Mouse (Mus musculus) kidney, embryonic 16.5 days (tissue): ENCODE measurements at regions not wholly inside any gene's neighbourhood (a gene's known extent, or its start where the extent isn't known, plus 50 kb on each side); places are given as distances from the start of the nearest gene placed in this dataset.
"Not testable (repeated sequence)": the region's sequence is repeated elsewhere in the genome, so short reads cannot be mapped to it uniquely, and the experiment has no call there.

Experiments used
- ATAC-seq: fragments of 200-750 bp; cut with Nextera tagmentation; 2 replicates; pipeline ENCODE4 v1.8.0; 2017; ENCODE audit warnings: moderate TSS enrichment; ENCODE audit not compliant: low FRiP score, low TSS enrichment
- H3K27ac ChIP-seq: fragments of 300-500 bp; sonication (generic); 2 replicates; pipeline ENCODE4 v1.5.1; 2014; ENCODE audit warnings: low read length
- H3K27me3 ChIP-seq: fragments of 300-500 bp; sonication (generic); 2 replicates; pipeline ENCODE4 v1.6.1; 2014; ENCODE audit warnings: low read length, control low read depth, mixed read lengths; ENCODE audit not compliant: insufficient read depth
- H3K36me3 ChIP-seq: fragments of 300-500 bp; sonication (generic); 2 replicates; pipeline ENCODE4 v1.6.1; 2014; ENCODE audit warnings: low read length, control low read depth, mixed read lengths; ENCODE audit not compliant: insufficient read depth
- H3K4me1 ChIP-seq: fragments of 300-500 bp; sonication (generic); 2 replicates; pipeline ENCODE4 v1.6.1; 2014; ENCODE audit warnings: low read length, control low read depth, mixed read lengths; ENCODE audit not compliant: insufficient read depth
- H3K4me2 ChIP-seq: fragments of 300-500 bp; sonication (generic); replicated peaks from 2 replicates; pipeline ENCODE4 v1.6.1; 2014; ENCODE audit warnings: low read depth, low read length
- H3K4me3 ChIP-seq: fragments of 300-500 bp; sonication (generic); 2 replicates; pipeline ENCODE4 v1.5.1; 2014; ENCODE audit warnings: mild to moderate bottlenecking, low read length
- H3K9ac ChIP-seq: fragments of 300-500 bp; sonication (generic); replicated peaks from 2 replicates; pipeline ENCODE4 v1.6.1; 2014; ENCODE audit warnings: low read length
- H3K9me3 ChIP-seq: fragments of 300-500 bp; sonication (generic); 2 replicates; pipeline ENCODE4 v1.6.1; 2016; ENCODE audit warnings: low read length, control low read depth
- WGBS: fragments of 180-500 bp; shearing (Covaris S2); extraction: QIAGEN DNeasy Blood & Tissue Kit; methylation state at CpG from one replicate; pipeline ENCODE4 v1.1.7; 2014; 5-methylcytosine and 5-hydroxymethylcytosine counted together

- no peak overlapping the region for H3K4me3 ChIP-seq
- H3K27ac ChIP-seq: no peak overlapping the region
- no peak for ATAC-seq
- H3K27me3 ChIP-seq: no peaks in the 10 kb centered on the region
- no peaks in the 10 kb centered on the region for H3K36me3 ChIP-seq
- peaks cover 6% of the 10 kb centered on the region for H3K4me1 ChIP-seq
- H3K4me2 ChIP-seq: no peak overlapping the region
- H3K9me3 ChIP-seq: no peaks in the 10 kb centered on the region
- 52% methylated on average over 3 of the region's 3 CpGs for WGBS
- no peak overlapping the region for H3K9ac ChIP-seq
Observed at GRCm38 (mm10) chr13:111874330-111874729, 65.5 kb upstream of the Map3k1 start.

DNA sequence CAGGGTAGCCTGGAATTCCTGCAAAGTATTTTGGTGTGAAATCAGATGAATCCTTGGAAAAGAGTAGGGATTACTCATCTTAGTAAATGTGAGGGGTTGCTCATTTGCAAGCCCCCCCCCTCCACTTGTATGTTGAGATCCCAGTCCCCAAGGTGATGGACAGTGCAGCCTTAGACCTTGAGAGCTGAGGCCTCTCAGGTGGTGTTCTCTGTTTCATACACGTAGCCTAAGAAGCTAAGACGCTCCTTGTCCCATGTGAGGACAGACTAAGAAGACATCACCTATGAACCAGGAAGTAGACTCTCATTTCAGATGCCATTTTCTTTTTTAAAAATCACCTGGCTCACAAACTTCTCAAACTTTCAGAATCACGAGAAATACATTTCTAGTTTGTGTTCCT, 67.6 kb upstream of the Map3k1 start:
- H3K9ac ChIP-seq: no peak overlapping the region
- WGBS: 86% methylated on average over 3 of the region's 3 CpGs
- no peak overlapping the region for H3K4me2 ChIP-seq
- ATAC-seq: no peak
- peaks cover 5% of the 10 kb centered on the region; the same call in 1 of the 2 replicates for H3K9me3 ChIP-seq
- no peaks in the 10 kb centered on the region for H3K36me3 ChIP-seq
- no peak overlapping the region for H3K4me3 ChIP-seq
- no peak overlapping the region for H3K27ac ChIP-seq
- no peaks in the 10 kb centered on the region for H3K27me3 ChIP-seq
- H3K4me1 ChIP-seq: no peaks in the 10 kb centered on the region

- Histone ChIP-seq H3K36me3 (no peaks in the 10 kb centered on the region), H3K4me2 (no peak overlapping the region), H3K4me3 (no peak overlapping the region), H3K9ac (no peak overlapping the region), H3K9me3 (peaks cover 5% of the 10 kb centered on the region; the same call in 1 of the 2 replicates), H3K4me1 (no peaks in the 10 kb centered on the region), H3K27me3 (no peaks in the 10 kb centered on the region), H3K27ac (no peak overlapping the region)
- WGBS: 69% methylated on average over 2 of the region's 2 CpGs
- no peak for ATAC-seq
Observed at GRCm38 (mm10) chr13:111876847-111877246, 68.1 kb upstream of the Map3k1 start.

DNA sequence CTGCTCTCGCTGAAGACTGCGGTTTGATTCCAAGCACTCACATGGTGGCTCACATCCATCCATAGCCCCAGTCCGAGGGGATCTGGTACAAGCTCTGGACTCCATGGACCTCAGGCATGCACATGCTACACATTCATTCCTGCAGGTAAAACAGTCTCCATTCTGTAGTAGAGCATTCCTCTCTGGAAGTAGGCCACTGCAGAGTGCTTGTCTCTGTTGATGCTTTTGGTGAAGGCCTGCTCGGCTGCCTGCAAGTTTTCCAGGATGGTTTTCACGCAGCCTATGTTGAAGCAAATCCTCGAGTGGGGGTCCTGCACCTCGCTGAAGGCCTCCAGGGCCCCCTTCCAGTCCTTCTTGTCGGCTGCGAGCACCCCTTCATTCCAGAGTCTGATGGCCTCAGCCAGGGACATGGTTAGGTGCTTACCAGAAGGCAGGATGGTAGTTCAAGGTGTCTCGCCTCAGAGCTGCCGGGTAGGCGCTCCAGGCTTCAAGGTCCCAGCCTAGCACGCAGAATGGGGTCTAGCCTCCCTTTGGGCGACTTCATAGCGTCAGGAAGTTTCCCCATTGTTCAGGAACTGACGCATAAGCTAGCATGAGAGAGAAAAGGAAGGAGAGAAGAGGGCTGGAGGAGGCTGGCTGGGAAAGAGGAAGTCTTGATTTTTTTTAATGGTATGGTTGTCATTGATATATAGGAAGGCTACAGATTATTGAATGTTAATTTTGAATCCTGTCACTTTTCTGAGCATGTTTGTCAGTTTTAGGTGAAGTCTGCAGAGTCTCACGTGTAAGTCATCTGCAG, 75.2 kb upstream of the Map3k1 start:
- not testable (repeated sequence) for H3K27me3 ChIP-seq, H3K4me2 ChIP-seq, H3K36me3 ChIP-seq, H3K9me3 ChIP-seq, H3K9ac ChIP-seq, H3K27ac ChIP-seq, H3K4me1 ChIP-seq, H3K4me3 ChIP-seq, ATAC-seq
- WGBS: 86% methylated on average over 17 of the region's 17 CpGs

DNA sequence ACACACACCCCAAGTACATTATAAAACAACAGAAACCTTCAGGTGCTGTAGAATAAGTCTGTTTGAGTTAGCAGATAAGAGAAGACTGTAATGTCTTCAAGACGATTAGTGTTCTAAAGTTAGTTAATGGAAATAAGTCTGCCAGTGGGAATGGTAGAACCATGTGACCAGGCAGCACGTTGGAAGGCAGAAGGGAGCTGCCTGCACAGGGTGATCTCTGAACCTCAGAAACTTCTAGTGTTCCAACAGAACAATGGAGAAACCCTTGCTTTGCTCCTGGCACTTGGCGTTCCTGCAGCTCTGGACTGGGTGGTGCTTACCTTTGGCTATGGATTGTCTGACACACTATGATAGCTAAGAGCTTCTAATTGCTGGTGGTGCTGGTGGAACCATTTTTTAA, 82.0 kb upstream of the Map3k1 start:
- H3K9me3 ChIP-seq: no peaks in the 10 kb centered on the region
- no peak overlapping the region for H3K27ac ChIP-seq
- ATAC-seq: no peak
- H3K36me3 ChIP-seq: no peaks in the 10 kb centered on the region
- H3K4me1 ChIP-seq: peaks cover 14% of the 10 kb centered on the region; the same call in 1 of the 2 replicates
- 56% methylated on average over 3 of the region's 3 CpGs for WGBS
- H3K9ac ChIP-seq: no peak overlapping the region
- no peak overlapping the region for H3K4me3 ChIP-seq
- H3K27me3 ChIP-seq: no peaks in the 10 kb centered on the region
- H3K4me2 ChIP-seq: no peak overlapping the region

DNA sequence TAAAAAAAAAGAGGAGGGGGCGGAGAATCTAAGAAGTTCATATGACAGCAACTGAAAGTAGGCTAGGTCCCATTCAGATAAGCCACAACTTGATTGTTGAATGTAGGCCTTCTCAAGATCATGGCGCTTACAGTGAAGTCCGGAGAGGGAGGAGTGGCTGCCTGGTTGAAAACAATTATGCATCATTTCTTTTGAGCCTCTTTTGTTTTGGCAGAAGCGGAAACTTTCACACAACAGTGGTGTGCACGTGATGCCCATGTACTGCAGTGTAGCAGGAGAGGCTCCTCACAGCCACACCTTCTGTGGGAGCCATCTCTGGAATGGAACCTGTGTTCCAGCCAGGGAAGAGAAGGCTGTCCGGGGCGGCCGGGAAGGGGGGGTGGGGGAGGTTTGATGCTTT, 83.3 kb upstream of the Map3k1 start:
- ATAC-seq: no peak
- H3K9me3 ChIP-seq: no peaks in the 10 kb centered on the region
- H3K27ac ChIP-seq: no peak overlapping the region
- peaks cover 25% of the 10 kb centered on the region for H3K4me1 ChIP-seq
- no peak overlapping the region for H3K9ac ChIP-seq
- 90% methylated on average over 8 of the region's 8 CpGs for WGBS
- H3K36me3 ChIP-seq: no peaks in the 10 kb centered on the region
- H3K27me3 ChIP-seq: no peaks in the 10 kb centered on the region
- no peak overlapping the region for H3K4me2 ChIP-seq
- no peak overlapping the region for H3K4me3 ChIP-seq

GRCm38 (mm10) chr13:111893221-111893713, 84.5 kb upstream of the Map3k1 start:
- 10% methylated on average over 14 of the region's 14 CpGs for WGBS
- H3K9ac ChIP-seq: no peak overlapping the region
- H3K4me1 ChIP-seq: peaks cover 25% of the 10 kb centered on the region
- H3K36me3 ChIP-seq: no peaks in the 10 kb centered on the region
- H3K4me2 ChIP-seq: peak overlapping the region; percentile 35
- H3K4me3 ChIP-seq: no peak overlapping the region
- H3K9me3 ChIP-seq: no peaks in the 10 kb centered on the region
- no peak for ATAC-seq
- 0 out of 2 replicates have a peak overlapping the region, but pooled peaks have one; percentile 46 for H3K27ac ChIP-seq
- H3K27me3 ChIP-seq: no peaks in the 10 kb centered on the region

GRCm38 (mm10) chr13:111894804-111895478, 86.1 kb upstream of the Map3k1 start:
- Histone ChIP-seq H3K27me3 (no peaks in the 10 kb centered on the region), H3K36me3 (no peaks in the 10 kb centered on the region), H3K9ac (no peak overlapping the region), H3K27ac (no peak overlapping the region), H3K4me1 (peaks cover 25% of the 10 kb centered on the region), H3K4me3 (no peak overlapping the region), H3K4me2 (no peak overlapping the region), H3K9me3 (no peaks in the 10 kb centered on the region)
- ATAC-seq: peak; percentile 62; the same call in 1 of the 2 replicates
- WGBS: 60% methylated on average over 15 of the region's 15 CpGs

DNA sequence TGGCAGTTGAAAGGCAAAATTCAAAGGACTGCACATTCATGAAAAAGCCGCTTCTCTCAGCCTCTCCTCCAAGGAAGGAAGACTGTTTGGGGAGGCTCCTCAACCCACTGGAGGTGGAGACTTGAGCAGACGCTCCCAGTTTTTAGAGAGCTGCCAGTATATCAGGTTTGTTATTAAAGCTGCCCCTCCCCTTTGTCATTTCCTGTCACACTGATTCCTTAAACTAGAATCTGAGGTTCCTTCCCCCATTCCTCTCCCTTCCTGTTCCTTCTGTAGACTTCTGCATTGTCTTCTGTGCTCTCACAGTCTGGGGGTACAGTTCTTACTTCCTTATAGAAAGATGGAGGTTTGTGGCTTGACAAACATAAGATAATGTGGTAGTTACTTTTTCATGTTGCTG, 87.5 kb upstream of the Map3k1 start:
- no peak overlapping the region for H3K4me2 ChIP-seq
- peaks cover 25% of the 10 kb centered on the region for H3K4me1 ChIP-seq
- H3K4me3 ChIP-seq: no peak overlapping the region
- no peak overlapping the region for H3K9ac ChIP-seq
- no peak overlapping the region for H3K27ac ChIP-seq
- H3K9me3 ChIP-seq: no peaks in the 10 kb centered on the region
- ATAC-seq: no peak
- H3K27me3 ChIP-seq: no peaks in the 10 kb centered on the region
- no peaks in the 10 kb centered on the region for H3K36me3 ChIP-seq
- 16% methylated on average over 2 of the region's 2 CpGs for WGBS

- H3K4me3 ChIP-seq: no peak overlapping the region
- no peak overlapping the region for H3K9ac ChIP-seq
- H3K4me2 ChIP-seq: no peak overlapping the region
- no peaks in the 10 kb centered on the region for H3K27me3 ChIP-seq
- no peaks in the 10 kb centered on the region for H3K36me3 ChIP-seq
- 38% methylated on average over 2 of the region's 2 CpGs for WGBS
- H3K4me1 ChIP-seq: peaks cover 20% of the 10 kb centered on the region
- H3K27ac ChIP-seq: no peak overlapping the region
- ATAC-seq: no peak
- H3K9me3 ChIP-seq: no peaks in the 10 kb centered on the region
Observed at GRCm38 (mm10) chr13:111903361-111903760, 94.6 kb upstream of the Map3k1 start.
